Mouse (Mus musculus): ENCODE data around the gene Mindy4. TPM values are rescaled to one million over a fixed set of nuclear protein-coding genes. Genes with fewer than 3 reads are reported as not detected.

Mindy4 gene
- polyA plus RNA-seq, 1 experiment from 2014 or later: 8.9 TPM

- 69% methylated on average over 8 of the region's 8 CpGs for WGBS
- no peaks in the 10 kb centered on the region for H3K9me3 ChIP-seq (ENCODE audit: control insufficient read depth, low read length)
- peaks cover 15 to 16% of the 10 kb centered on the region in 2 experiments for H3K4me1 ChIP-seq (ENCODE audit: control insufficient read depth in 2 of 2, insufficient read depth in 2 of 2, low read length in 2 of 2)
- H3K4me2 ChIP-seq (ENCODE audit: low read length): no peak overlapping the region
- H3K36me3 ChIP-seq (ENCODE audit: control insufficient read depth, insufficient read depth, low read length): no peaks in the 10 kb centered on the region
- no peak for ATAC-seq (ENCODE audit: insufficient number of reproducible peaks, insufficient read depth, low FRiP score, low read depth)
- H3K4me3 ChIP-seq (ENCODE audit: control insufficient read depth in 1 of 2, insufficient read depth in 1 of 2, low read depth in 1 of 2, low read length in 2 of 2): no peak overlapping the region
- H3K27me3 ChIP-seq (ENCODE audit: control insufficient read depth, insufficient read depth, low read length): no peaks in the 10 kb centered on the region
- no peak overlapping the region for H3K27ac ChIP-seq (replicated peaks in 1 of 2; ENCODE audit: control insufficient read depth in 1 of 2, insufficient read depth in 1 of 2, low read depth in 2 of 2, low read length in 2 of 2)
- H3K9ac ChIP-seq (ENCODE audit: low read length): no peak overlapping the region
These were observed 42.5 kb downstream of the Mindy4 start for GRCm38 (mm10) chr6:55245680-55246079.

- ATAC-seq (ENCODE audit: insufficient number of reproducible peaks, insufficient read depth, low FRiP score, low read depth): no peak
- Histone ChIP-seq H3K9ac (ENCODE audit: low read length) (no peak overlapping the region), H3K27ac (replicated peaks in 1 of 2; ENCODE audit: control insufficient read depth in 1 of 2, insufficient read depth in 1 of 2, low read depth in 2 of 2, low read length in 2 of 2) (no peak overlapping the region), H3K4me3 (ENCODE audit: control insufficient read depth in 1 of 2, insufficient read depth in 1 of 2, low read depth in 1 of 2, low read length in 2 of 2) (no peak overlapping the region), H3K9me3 (ENCODE audit: control insufficient read depth, low read length) (no peaks in the 10 kb centered on the region), H3K27me3 (ENCODE audit: control insufficient read depth, insufficient read depth, low read length) (no peaks in the 10 kb centered on the region), H3K4me1 (ENCODE audit: control insufficient read depth in 2 of 2, insufficient read depth in 2 of 2, low read length in 2 of 2) (peaks cover 10% of the 10 kb centered on the region in 2 experiments), H3K36me3 (ENCODE audit: control insufficient read depth, insufficient read depth, low read length) (no peaks in the 10 kb centered on the region), H3K4me2 (ENCODE audit: low read length) (no peak overlapping the region)
- 80% methylated on average over 7 of the region's 7 CpGs for WGBS
These were observed 43.3 kb downstream of the Mindy4 start for GRCm38 (mm10) chr6:55246441-55246840.

- 86% methylated on average over 12 of the region's 12 CpGs for WGBS
- Histone ChIP-seq H3K4me3 (ENCODE audit: control insufficient read depth in 1 of 2, insufficient read depth in 1 of 2, low read depth in 1 of 2, low read length in 2 of 2) (no peak overlapping the region), H3K4me1 (ENCODE audit: control insufficient read depth in 2 of 2, insufficient read depth in 2 of 2, low read length in 2 of 2) (peaks cover 5 to 7% of the 10 kb centered on the region in 2 experiments), H3K27me3 (ENCODE audit: control insufficient read depth, insufficient read depth, low read length) (no peaks in the 10 kb centered on the region), H3K36me3 (ENCODE audit: control insufficient read depth, insufficient read depth, low read length) (no peaks in the 10 kb centered on the region), H3K4me2 (ENCODE audit: low read length) (no peak overlapping the region), H3K27ac (replicated peaks in 1 of 2; ENCODE audit: control insufficient read depth in 1 of 2, insufficient read depth in 1 of 2, low read depth in 2 of 2, low read length in 2 of 2) (no peak overlapping the region), H3K9ac (ENCODE audit: low read length) (no peak overlapping the region), H3K9me3 (ENCODE audit: control insufficient read depth, low read length) (no peaks in the 10 kb centered on the region)
- no peak for ATAC-seq (ENCODE audit: insufficient number of reproducible peaks, insufficient read depth, low FRiP score, low read depth)
These were observed 43.8 kb downstream of the Mindy4 start for GRCm38 (mm10) chr6:55246911-55247438.

- Histone ChIP-seq H3K27me3 (ENCODE audit: control insufficient read depth, insufficient read depth, low read length) (no peaks in the 10 kb centered on the region), H3K9ac (ENCODE audit: low read length) (no peak overlapping the region), H3K4me2 (ENCODE audit: low read length) (no peak overlapping the region), H3K4me3 (ENCODE audit: control insufficient read depth in 1 of 2, insufficient read depth in 1 of 2, low read depth in 1 of 2, low read length in 2 of 2) (no peak overlapping the region), H3K27ac (replicated peaks in 1 of 2; ENCODE audit: control insufficient read depth in 1 of 2, insufficient read depth in 1 of 2, low read depth in 2 of 2, low read length in 2 of 2) (no peak overlapping the region), H3K4me1 (ENCODE audit: control insufficient read depth in 2 of 2, insufficient read depth in 2 of 2, low read length in 2 of 2) (peaks cover 0 to 4% of the 10 kb centered on the region in 2 experiments; a peak in 2 of 4 replicates), H3K9me3 (ENCODE audit: control insufficient read depth, low read length) (no peaks in the 10 kb centered on the region), H3K36me3 (ENCODE audit: control insufficient read depth, insufficient read depth, low read length) (no peaks in the 10 kb centered on the region)
- ATAC-seq (ENCODE audit: insufficient number of reproducible peaks, insufficient read depth, low FRiP score, low read depth): no peak
- 89% methylated on average over 9 of the region's 9 CpGs for WGBS
These were observed 46.1 kb downstream of the Mindy4 start for GRCm38 (mm10) chr6:55249263-55249662.

- no peaks in the 10 kb centered on the region for H3K9me3 ChIP-seq (ENCODE audit: control insufficient read depth, low read length)
- H3K27me3 ChIP-seq (ENCODE audit: control insufficient read depth, insufficient read depth, low read length): no peaks in the 10 kb centered on the region
- ATAC-seq (ENCODE audit: insufficient number of reproducible peaks, insufficient read depth, low FRiP score, low read depth): no peak
- no peak overlapping the region for H3K4me2 ChIP-seq (ENCODE audit: low read length)
- peaks cover 0 to 2% of the 10 kb centered on the region in 2 experiments; a peak in 2 of 4 replicates for H3K4me1 ChIP-seq (ENCODE audit: control insufficient read depth in 2 of 2, insufficient read depth in 2 of 2, low read length in 2 of 2)
- no peak overlapping the region for H3K27ac ChIP-seq (replicated peaks in 1 of 2; ENCODE audit: control insufficient read depth in 1 of 2, insufficient read depth in 1 of 2, low read depth in 2 of 2, low read length in 2 of 2)
- H3K36me3 ChIP-seq (ENCODE audit: control insufficient read depth, insufficient read depth, low read length): no peaks in the 10 kb centered on the region
- H3K9ac ChIP-seq (ENCODE audit: low read length): no peak overlapping the region
- H3K4me3 ChIP-seq (ENCODE audit: control insufficient read depth in 1 of 2, insufficient read depth in 1 of 2, low read depth in 1 of 2, low read length in 2 of 2): no peak overlapping the region
- WGBS: 68% methylated on average over 11 of the region's 11 CpGs
These were observed 47.6 kb downstream of the Mindy4 start for GRCm38 (mm10) chr6:55250809-55251208.

DNA sequence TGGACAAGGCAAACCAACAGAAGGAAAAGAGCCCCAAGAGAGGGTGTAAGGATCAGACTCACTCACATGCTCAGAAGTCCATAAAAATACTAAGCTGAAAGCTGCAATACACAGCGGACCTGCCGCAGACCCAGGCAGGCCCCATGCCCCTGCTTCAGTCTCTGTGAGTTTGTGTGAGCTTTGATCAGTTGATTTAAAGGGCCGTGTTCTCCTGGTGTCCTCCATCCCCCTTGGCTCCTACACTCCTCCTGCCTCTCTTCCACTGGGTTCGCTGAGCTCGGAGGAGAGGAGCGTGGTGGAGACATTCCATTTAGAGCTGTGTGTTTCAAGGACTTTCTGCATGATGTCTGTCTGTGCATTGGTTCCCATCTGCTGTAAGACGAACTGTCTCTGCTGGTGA lies 48.4 kb downstream of the Mindy4 start:
- no peak for ATAC-seq (ENCODE audit: insufficient number of reproducible peaks, insufficient read depth, low FRiP score, low read depth)
- no peak overlapping the region for H3K4me3 ChIP-seq (ENCODE audit: control insufficient read depth in 1 of 2, insufficient read depth in 1 of 2, low read depth in 1 of 2, low read length in 2 of 2)
- H3K9ac ChIP-seq (ENCODE audit: low read length): no peak overlapping the region
- H3K27me3 ChIP-seq (ENCODE audit: control insufficient read depth, insufficient read depth, low read length): no peaks in the 10 kb centered on the region
- no peak overlapping the region for H3K27ac ChIP-seq (replicated peaks in 1 of 2; ENCODE audit: control insufficient read depth in 1 of 2, insufficient read depth in 1 of 2, low read depth in 2 of 2, low read length in 2 of 2)
- no peaks in the 10 kb centered on the region for H3K9me3 ChIP-seq (ENCODE audit: control insufficient read depth, low read length)
- no peaks in the 10 kb centered on the region for H3K36me3 ChIP-seq (ENCODE audit: control insufficient read depth, insufficient read depth, low read length)
- WGBS: 70% methylated on average over 7 of the region's 7 CpGs
- peaks cover 0 to 2% of the 10 kb centered on the region in 2 experiments; a peak in 1 of 4 replicates for H3K4me1 ChIP-seq (ENCODE audit: control insufficient read depth in 2 of 2, insufficient read depth in 2 of 2, low read length in 2 of 2)
- no peak overlapping the region for H3K4me2 ChIP-seq (ENCODE audit: low read length)

GRCm38 (mm10) chr6:55252731-55253247 lies 49.6 kb downstream of the Mindy4 start:
- H3K4me2 ChIP-seq (ENCODE audit: low read length): no peak overlapping the region
- no peaks in the 10 kb centered on the region for H3K9me3 ChIP-seq (ENCODE audit: control insufficient read depth, low read length)
- no peak overlapping the region for H3K4me3 ChIP-seq (ENCODE audit: control insufficient read depth in 1 of 2, insufficient read depth in 1 of 2, low read depth in 1 of 2, low read length in 2 of 2)
- WGBS: 76% methylated on average over 8 of the region's 8 CpGs
- no peak for ATAC-seq (ENCODE audit: insufficient number of reproducible peaks, insufficient read depth, low FRiP score, low read depth)
- no peaks in the 10 kb centered on the region for H3K27me3 ChIP-seq (ENCODE audit: control insufficient read depth, insufficient read depth, low read length)
- H3K4me1 ChIP-seq (ENCODE audit: control insufficient read depth in 2 of 2, insufficient read depth in 2 of 2, low read length in 2 of 2): peaks cover 0 to 2% of the 10 kb centered on the region in 2 experiments; a peak in 1 of 4 replicates
- H3K36me3 ChIP-seq (ENCODE audit: control insufficient read depth, insufficient read depth, low read length): no peaks in the 10 kb centered on the region
- H3K27ac ChIP-seq (replicated peaks in 1 of 2; ENCODE audit: control insufficient read depth in 1 of 2, insufficient read depth in 1 of 2, low read depth in 2 of 2, low read length in 2 of 2): no peak overlapping the region
- H3K9ac ChIP-seq (ENCODE audit: low read length): no peak overlapping the region

Data from heart, embryonic 14.5 days (tissue).